Mouse (Mus musculus): Measurements from ENCODE around the gene Mogat1.
A peak's percentile ranks its signal among the peaks of the same experiment; 100 is the strongest.
"Not testable (repeated sequence)": the region's sequence is repeated elsewhere in the genome, so short reads cannot be mapped to it uniquely, and the experiment has no call there.

Gene Mogat1

GRCm38 (mm10) chr1:78537494-78538010, 26.8 kb downstream of the Mogat1 start:
- peak; percentile 12 to 19 for DNase-seq

GRCm38 (mm10) chr1:78538396-78538795, 27.6 kb downstream of the Mogat1 start:
- DNase-seq = no peak

GRCm38 (mm10) chr1:78539166-78539565, 28.4 kb downstream of the Mogat1 start:
- no peak for DNase-seq

GRCm38 (mm10) chr1:78543631-78544030, 32.8 kb downstream of the Mogat1 start:
- not testable (repeated sequence) for DNase-seq

GRCm38 (mm10) chr1:78546258-78546657, 35.5 kb downstream of the Mogat1 start:
- no peak for DNase-seq

GRCm38 (mm10) chr1:78548961-78549360, 38.2 kb downstream of the Mogat1 start:
- no peak for DNase-seq

- no peak for DNase-seq
Observed at GRCm38 (mm10) chr1:78554012-78554666, 43.3 kb downstream of the Mogat1 start.

GRCm38 (mm10) chr1:78566963-78567362, 56.2 kb downstream of the Mogat1 start:
- DNase-seq = no peak

- no peak for DNase-seq
Observed at GRCm38 (mm10) chr1:78567421-78567820, 56.6 kb downstream of the Mogat1 start.

- peak; percentile 20 to 21 for DNase-seq
Observed at GRCm38 (mm10) chr1:78567834-78568507, 57.2 kb downstream of the Mogat1 start.

GRCm38 (mm10) chr1:78569617-78570016, 58.8 kb downstream of the Mogat1 start:
- DNase-seq = no peak

GRCm38 (mm10) chr1:78585080-78585479, 74.3 kb downstream of the Mogat1 start:
- DNase-seq = no peak

- DNase-seq = no peak
Observed at GRCm38 (mm10) chr1:78586986-78587385, 76.2 kb downstream of the Mogat1 start.
